Mouse (Mus musculus) thymus, adult 18-20 months (tissue): Measurements from ENCODE around the gene Dazl.
"Not testable (repeated sequence)": the region's sequence is repeated elsewhere in the genome, so short reads cannot be mapped to it uniquely, and the experiment has no call there.

Source experiments
- DNase-seq, 2 experiments: peaks; one replicate each; pipeline ENCODE4 v3.0.0; 2022; ENCODE audit warnings: mixed read lengths in 2 of 2

Dazl gene

DNA sequence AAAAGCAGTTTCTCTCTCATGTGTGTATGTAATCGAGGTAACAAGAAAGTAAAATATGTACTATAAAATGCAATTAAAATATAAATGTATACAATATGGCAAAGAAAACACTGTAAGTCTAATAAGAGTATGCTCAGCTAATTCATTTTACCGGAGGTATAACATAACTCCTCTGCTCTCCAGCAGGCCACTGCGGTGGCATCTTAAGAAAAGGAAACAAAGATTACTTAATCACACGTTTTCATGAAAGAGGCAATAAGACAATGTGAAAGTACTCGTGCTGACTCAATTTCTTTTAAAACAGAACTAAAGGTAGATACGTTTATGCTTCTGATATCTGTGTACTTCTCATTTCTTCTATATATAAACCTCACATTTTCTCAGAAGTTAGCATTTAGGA is 8.6 kb downstream of the Dazl start:
- no peak for DNase-seq

DNA sequence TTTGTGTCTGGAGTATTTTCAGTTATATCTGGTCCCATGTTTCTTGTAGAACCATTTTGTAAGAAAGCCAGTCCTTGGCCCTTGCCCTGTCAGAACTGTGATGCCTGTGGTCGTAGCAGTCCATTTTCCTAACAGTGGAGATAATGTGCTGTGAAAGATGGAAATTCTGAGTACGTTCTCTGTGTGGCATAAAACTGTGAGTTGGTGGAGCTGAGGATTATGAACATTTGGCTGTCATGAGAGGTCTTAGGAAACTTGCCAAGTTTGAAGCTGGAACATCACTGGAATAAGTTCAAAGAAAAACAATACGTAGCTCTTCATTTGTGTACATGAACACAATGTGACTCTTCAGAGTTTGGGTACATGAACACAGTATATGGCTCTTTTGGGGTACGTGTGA is 31.8 kb downstream of the Dazl start:
- DNase-seq, result not testable (repeated sequence)

DNA sequence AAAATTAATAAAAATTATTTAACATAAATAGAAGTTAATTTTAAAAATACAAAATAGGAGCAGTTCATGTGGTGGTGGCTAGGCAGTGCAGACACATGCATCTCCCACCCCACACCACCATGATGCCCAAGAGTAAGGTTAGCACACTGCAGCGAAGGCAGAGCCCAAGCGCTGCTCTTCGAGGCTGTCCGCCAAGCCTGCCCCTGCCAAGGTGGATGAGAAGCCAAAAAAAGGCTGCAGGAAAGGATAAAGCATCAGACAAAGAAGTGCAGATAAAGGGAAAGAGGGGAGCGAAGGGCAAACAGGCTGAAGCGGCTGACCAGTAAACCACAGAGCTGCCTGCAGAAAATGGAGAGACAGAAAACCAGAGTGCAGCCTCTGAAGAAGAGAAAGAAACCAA is 32.6 kb downstream of the Dazl start:
- no peak for DNase-seq

DNA sequence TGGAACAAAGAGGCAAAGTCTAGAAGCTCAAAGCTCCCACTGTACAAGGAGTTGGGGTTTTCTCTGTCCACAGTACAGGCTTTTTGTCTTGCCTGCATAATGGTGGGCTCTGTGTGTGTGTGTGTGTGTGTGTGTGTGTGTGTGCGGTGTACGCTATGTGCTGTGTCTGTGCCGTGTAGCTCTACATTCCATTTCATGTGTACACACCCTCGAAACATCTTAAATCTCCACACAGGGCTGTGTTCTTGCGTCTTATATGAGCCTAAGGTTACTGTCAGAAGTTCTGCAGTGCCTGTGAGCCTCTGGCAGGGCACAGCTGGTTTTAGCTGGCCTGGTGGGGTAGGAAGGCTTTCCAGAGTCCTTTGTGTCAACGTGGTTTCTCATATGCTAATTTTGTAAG is 46.8 kb downstream of the Dazl start:
- no peak for DNase-seq

DNA sequence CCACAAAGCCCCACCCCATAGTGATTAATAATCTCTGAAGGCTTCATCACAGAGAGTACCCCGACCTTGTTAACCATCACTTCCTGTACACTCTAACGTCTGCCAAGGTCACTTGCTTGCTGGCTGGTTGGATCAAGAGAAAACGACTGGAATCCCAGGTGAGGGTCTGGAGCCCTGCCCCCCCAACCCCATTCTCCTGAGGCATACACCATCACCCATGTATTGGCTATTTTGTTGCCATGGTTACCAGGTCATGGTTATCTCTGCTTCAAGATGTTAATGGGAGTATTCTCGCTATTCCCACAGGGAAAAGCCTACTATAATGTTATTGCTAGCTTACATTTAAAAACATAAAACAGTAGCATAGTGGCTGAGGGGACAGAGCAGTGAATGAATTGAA is 48.8 kb downstream of the Dazl start:
- DNase-seq, result no peak

GRCm38 (mm10) chr17:50243326-50243725 is 50.1 kb downstream of the Dazl start:
- DNase-seq, result no peak

- no peak for DNase-seq
Observed at GRCm38 (mm10) chr17:50237818-50238610, 55.4 kb downstream of the Dazl start.

GRCm38 (mm10) chr17:50237436-50237709 is 56.1 kb downstream of the Dazl start:
- DNase-seq, result peak; percentile 38 to 43

- no peak for DNase-seq
Observed at GRCm38 (mm10) chr17:50236702-50237435, 56.6 kb downstream of the Dazl start.

GRCm38 (mm10) chr17:50235943-50236701 is 57.3 kb downstream of the Dazl start:
- no peak for DNase-seq

DNA sequence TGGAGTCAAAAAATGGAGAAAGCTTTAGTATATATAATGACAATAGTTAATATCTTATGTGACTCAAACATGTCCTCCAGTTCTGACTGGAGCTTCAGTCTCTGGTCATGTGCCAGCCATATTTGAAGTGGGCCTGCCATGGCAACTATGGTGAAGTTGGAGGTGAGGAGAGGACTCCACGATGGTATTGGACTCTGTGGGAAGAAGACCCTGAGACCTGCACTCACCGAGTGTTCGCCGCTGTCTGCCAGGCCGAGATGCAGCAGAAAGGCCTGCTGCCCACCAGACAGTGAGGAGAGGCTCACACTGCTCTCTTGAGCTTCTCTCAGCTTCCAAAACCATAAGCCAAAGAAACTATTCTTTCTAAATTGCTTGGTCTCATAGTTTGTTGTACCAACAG is 59.5 kb downstream of the Dazl start:
- no peak for DNase-seq

DNA sequence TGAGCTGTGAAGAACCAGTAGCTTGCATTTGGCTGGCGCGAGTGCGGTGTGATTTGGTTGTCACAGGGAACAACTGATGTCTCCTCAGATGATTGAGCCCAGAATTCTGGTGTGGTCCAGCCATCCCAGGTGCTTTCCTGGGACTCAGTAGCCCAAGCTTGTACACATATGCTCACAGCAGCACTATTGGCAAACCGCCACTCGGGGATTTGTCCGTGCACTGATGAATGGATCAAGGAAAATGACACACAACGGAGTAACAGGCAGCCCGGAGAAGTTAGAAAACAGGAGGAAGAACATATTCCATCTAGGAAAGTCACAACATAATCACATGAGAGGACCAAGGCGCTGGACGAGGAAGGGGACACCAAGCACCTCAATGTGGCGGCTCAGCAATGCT is 60.6 kb downstream of the Dazl start:
- no peak for DNase-seq

DNA sequence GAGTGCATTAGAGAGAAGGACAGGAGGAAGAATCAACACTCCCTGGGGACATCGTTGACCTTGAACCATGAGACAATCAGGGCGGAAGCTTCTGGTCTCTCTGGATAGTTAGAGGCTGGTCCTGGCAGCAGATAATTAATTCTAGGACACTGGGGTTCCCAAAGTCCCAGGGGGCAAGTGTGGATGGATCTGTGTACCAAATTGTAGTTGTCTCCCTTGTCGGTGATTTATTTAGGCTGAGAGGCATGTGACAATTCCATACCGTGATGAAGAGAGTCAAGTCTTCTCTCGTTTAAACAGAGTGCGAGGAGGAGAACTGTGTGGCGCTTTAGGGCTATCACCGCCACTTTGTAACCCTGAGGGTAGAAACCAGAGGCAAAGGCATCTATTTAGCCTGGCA is 62.2 kb downstream of the Dazl start:
- DNase-seq, result no peak

DNA sequence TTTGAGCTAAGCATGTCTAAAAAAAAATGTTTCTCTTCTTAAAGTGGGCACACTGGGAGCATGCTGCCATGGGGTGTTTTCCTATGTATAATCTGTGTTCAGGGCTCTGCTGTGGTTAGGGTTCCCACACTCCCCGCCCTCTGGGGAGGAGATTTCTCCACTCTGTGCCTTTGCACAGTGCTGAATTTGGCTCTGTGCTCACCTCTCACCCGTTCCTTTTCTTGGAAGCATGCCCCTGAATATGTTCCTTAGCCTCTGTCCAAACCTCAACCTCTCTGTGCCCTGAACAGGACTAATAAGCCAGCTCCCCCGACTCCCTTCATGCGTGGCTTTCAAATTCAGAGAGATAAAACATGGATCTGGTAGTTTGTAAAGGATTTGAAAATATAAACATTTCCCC is 63.9 kb downstream of the Dazl start:
- DNase-seq, result no peak
